Mouse (Mus musculus): ENCODE measurements around the gene Sstr3. TPM values are rescaled to one million over a fixed set of nuclear protein-coding genes. Genes with fewer than 3 reads are reported as not detected.

Sstr3 gene
- total RNA-seq, 2 experiments from 2014 or later, result 25.2 to 25.8 TPM

GRCm38 (mm10) chr15:78518221-78518620 is 26.3 kb downstream of the Sstr3 start:
- Histone ChIP-seq H3K27ac (no peak overlapping the region), H3K4me3 (no peak overlapping the region)
- no peak for TF ChIP-seq CTCF (conservative IDR thresholded peaks at IDR 0.05)
- DNase-seq (ENCODE audit: low spot score in 2 of 2), result no peak

GRCm38 (mm10) chr15:78515759-78516158 is 28.7 kb downstream of the Sstr3 start:
- TF ChIP-seq CTCF (conservative IDR thresholded peaks at IDR 0.05), result no peak
- Histone ChIP-seq H3K27ac (no peak overlapping the region), H3K4me3 (no peak overlapping the region)
- no peak for DNase-seq (ENCODE audit: low spot score in 2 of 2)

- peak; percentile 98 for TF ChIP-seq CTCF (conservative IDR thresholded peaks at IDR 0.05)
- DNase-seq (ENCODE audit: low spot score in 2 of 2), result peak; percentile 66 to 87
- no peak overlapping the region for H3K4me3 ChIP-seq
- H3K27ac ChIP-seq, result no peak overlapping the region
These were observed 29.9 kb downstream of the Sstr3 start for GRCm38 (mm10) chr15:78514393-78515146.

- H3K27ac ChIP-seq, result no peak overlapping the region
- DNase-seq (ENCODE audit: low spot score in 2 of 2), result no peak
- TF ChIP-seq CTCF (conservative IDR thresholded peaks at IDR 0.05), result no peak
- H3K4me3 ChIP-seq, result no peak overlapping the region
These were observed 31.5 kb downstream of the Sstr3 start for GRCm38 (mm10) chr15:78513019-78513418.

GRCm38 (mm10) chr15:78511951-78512350 is 32.5 kb downstream of the Sstr3 start:
- no peak for DNase-seq (ENCODE audit: low spot score in 2 of 2)
- Histone ChIP-seq H3K27ac (no peak overlapping the region), H3K4me3 (no peak overlapping the region)
- no peak for TF ChIP-seq CTCF (conservative IDR thresholded peaks at IDR 0.05)

- DNase-seq (ENCODE audit: low spot score in 2 of 2), result no peak
- no peak overlapping the region for H3K27ac ChIP-seq
- H3K4me3 ChIP-seq, result no peak overlapping the region
- no peak for TF ChIP-seq CTCF (conservative IDR thresholded peaks at IDR 0.05)
These were observed 33.7 kb downstream of the Sstr3 start for GRCm38 (mm10) chr15:78510736-78511135.

- DNase-seq (ENCODE audit: low spot score in 2 of 2), result no peak
- Histone ChIP-seq H3K27ac (no peak overlapping the region), H3K4me3 (no peak overlapping the region)
- TF ChIP-seq CTCF (conservative IDR thresholded peaks at IDR 0.05), result no peak
These were observed 34.3 kb downstream of the Sstr3 start for GRCm38 (mm10) chr15:78510121-78510576.

GRCm38 (mm10) chr15:78509297-78509899 is 35.1 kb downstream of the Sstr3 start:
- Histone ChIP-seq H3K27ac (no peak overlapping the region), H3K4me3 (no peak overlapping the region)
- no peak for DNase-seq (ENCODE audit: low spot score in 2 of 2)
- TF ChIP-seq CTCF (conservative IDR thresholded peaks at IDR 0.05), result no peak

- no peak for TF ChIP-seq CTCF (conservative IDR thresholded peaks at IDR 0.05)
- H3K4me3 ChIP-seq, result no peak overlapping the region
- DNase-seq (ENCODE audit: low spot score in 2 of 2), result no peak
- H3K27ac ChIP-seq, result no peak overlapping the region
These were observed 36.0 kb downstream of the Sstr3 start for GRCm38 (mm10) chr15:78508443-78508842.

- no peak for DNase-seq (ENCODE audit: low spot score in 2 of 2)
- TF ChIP-seq CTCF (conservative IDR thresholded peaks at IDR 0.05), result no peak
- no peak overlapping the region for H3K27ac ChIP-seq
- H3K4me3 ChIP-seq, result no peak overlapping the region
These were observed 38.9 kb downstream of the Sstr3 start for GRCm38 (mm10) chr15:78505541-78505940.

- no peak for TF ChIP-seq CTCF (conservative IDR thresholded peaks at IDR 0.05)
These were observed 39.7 kb downstream of the Sstr3 start for GRCm38 (mm10) chr15:78504816-78505215.

GRCm38 (mm10) chr15:78504013-78504412 is 40.5 kb downstream of the Sstr3 start:
- H3K27ac ChIP-seq, result no peak overlapping the region
- H3K4me3 ChIP-seq, result no peak overlapping the region
- no peak for TF ChIP-seq CTCF (conservative IDR thresholded peaks at IDR 0.05)
- DNase-seq (ENCODE audit: low spot score in 2 of 2), result no peak

More at GRCm38 (mm10) chr15:78504816-78505215, 39.7 kb downstream of the Sstr3 start:
- no peak overlapping the region for H3K4me3 ChIP-seq
- no peak for DNase-seq (ENCODE audit: low spot score in 2 of 2)
- H3K27ac ChIP-seq, result no peak overlapping the region

GRCm38 (mm10) chr15:78502437-78503132 is 41.9 kb downstream of the Sstr3 start:
- Histone ChIP-seq H3K27ac (no peak overlapping the region), H3K4me3 (no peak overlapping the region)
- TF ChIP-seq CTCF (conservative IDR thresholded peaks at IDR 0.05), result no peak
- DNase-seq (ENCODE audit: low spot score in 2 of 2), result no peak
